Mouse (Mus musculus): ENCODE measurements around the gene Hdac9. TPM values are rescaled to one million over a fixed set of nuclear protein-coding genes. Genes with fewer than 3 reads are reported as not detected.
"Not testable (repeated sequence)": the region's sequence is repeated elsewhere in the genome, so short reads cannot be mapped to it uniquely, and the experiment has no call there.

Hdac9 gene
- polyA plus RNA-seq, 1 experiment from 2014 or later: 1.6 TPM

- H3K27ac ChIP-seq (ENCODE audit: low read length); H3K9ac ChIP-seq (ENCODE audit: low read depth, low read length); H3K4me1 ChIP-seq (ENCODE audit: control insufficient read depth, low read depth, low read length); H3K4me3 ChIP-seq (ENCODE audit: low read depth, low read length); H3K36me3 ChIP-seq (ENCODE audit: control insufficient read depth, insufficient read depth); H3K4me2 ChIP-seq (ENCODE audit: low read depth, low read length); H3K9me3 ChIP-seq (replicated peaks; ENCODE audit: control insufficient read depth, low read length); ATAC-seq (ENCODE audit: low read depth); H3K27me3 ChIP-seq (ENCODE audit: control insufficient read depth, insufficient read depth, low read depth, low read length): not testable (repeated sequence)
- 77% methylated on average over 1 of the region's 1 CpGs for WGBS (ENCODE audit: insufficient replicate concordance)
Measured at GRCm38 (mm10) chr12:34444724-34445123, 472.2 kb downstream of the Hdac9 start.

DNA sequence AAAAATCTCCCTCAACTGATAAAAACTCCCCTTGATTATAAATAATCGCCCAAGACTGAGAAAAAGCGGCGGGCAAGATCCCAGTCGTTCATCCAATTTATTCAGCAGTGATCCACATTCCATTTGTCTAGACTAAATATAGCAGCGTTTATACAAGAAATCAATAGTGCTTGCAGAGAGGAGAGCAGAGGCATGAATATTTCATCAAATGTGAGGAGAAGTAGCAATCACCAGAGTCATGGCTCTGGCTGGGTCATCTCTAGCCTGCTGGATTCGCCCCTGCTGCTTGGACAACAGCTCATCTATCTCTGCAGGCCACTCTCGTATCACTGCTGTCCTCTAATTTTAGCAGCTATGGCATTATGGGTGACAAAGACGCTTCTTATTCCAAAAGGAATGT is 476.0 kb downstream of the Hdac9 start:
- WGBS (ENCODE audit: insufficient replicate concordance): 45% methylated on average over 8 of the region's 8 CpGs
- Histone ChIP-seq H3K27ac (ENCODE audit: low read length) (no peak overlapping the region), H3K9ac (ENCODE audit: low read depth, low read length) (no peak overlapping the region), H3K4me3 (ENCODE audit: low read depth, low read length) (no peak overlapping the region), H3K36me3 (ENCODE audit: control insufficient read depth, insufficient read depth) (no peaks in the 10 kb centered on the region), H3K27me3 (ENCODE audit: control insufficient read depth, insufficient read depth, low read depth, low read length) (no peaks in the 10 kb centered on the region), H3K4me1 (ENCODE audit: control insufficient read depth, low read depth, low read length) (no peaks in the 10 kb centered on the region), H3K4me2 (ENCODE audit: low read depth, low read length) (no peak overlapping the region), H3K9me3 (replicated peaks; ENCODE audit: control insufficient read depth, low read length) (no peaks in the 10 kb centered on the region)
- no peak for ATAC-seq (ENCODE audit: low read depth)

GRCm38 (mm10) chr12:34432919-34433318 is 484.0 kb downstream of the Hdac9 start:
- WGBS (ENCODE audit: insufficient replicate concordance): 14% methylated on average over 6 of the region's 6 CpGs
- Histone ChIP-seq H3K4me3 (ENCODE audit: low read depth, low read length) (no peak overlapping the region), H3K9ac (ENCODE audit: low read depth, low read length) (no peak overlapping the region), H3K36me3 (ENCODE audit: control insufficient read depth, insufficient read depth) (no peaks in the 10 kb centered on the region), H3K4me2 (ENCODE audit: low read depth, low read length) (no peak overlapping the region), H3K9me3 (replicated peaks; ENCODE audit: control insufficient read depth, low read length) (no peaks in the 10 kb centered on the region), H3K4me1 (ENCODE audit: control insufficient read depth, low read depth, low read length) (no peaks in the 10 kb centered on the region), H3K27ac (ENCODE audit: low read length) (no peak overlapping the region), H3K27me3 (ENCODE audit: control insufficient read depth, insufficient read depth, low read depth, low read length) (no peaks in the 10 kb centered on the region)
- no peak for ATAC-seq (ENCODE audit: low read depth)

GRCm38 (mm10) chr12:34432461-34432860 is 484.4 kb downstream of the Hdac9 start:
- no peak overlapping the region for H3K4me3 ChIP-seq (ENCODE audit: low read depth, low read length)
- no peak for ATAC-seq (ENCODE audit: low read depth)
- H3K9ac ChIP-seq (ENCODE audit: low read depth, low read length): no peak overlapping the region
- no peak overlapping the region for H3K27ac ChIP-seq (ENCODE audit: low read length)
- H3K4me2 ChIP-seq (ENCODE audit: low read depth, low read length): no peak overlapping the region
- no peaks in the 10 kb centered on the region for H3K36me3 ChIP-seq (ENCODE audit: control insufficient read depth, insufficient read depth)
- no peaks in the 10 kb centered on the region for H3K9me3 ChIP-seq (replicated peaks; ENCODE audit: control insufficient read depth, low read length)
- H3K27me3 ChIP-seq (ENCODE audit: control insufficient read depth, insufficient read depth, low read depth, low read length): no peaks in the 10 kb centered on the region
- H3K4me1 ChIP-seq (ENCODE audit: control insufficient read depth, low read depth, low read length): no peaks in the 10 kb centered on the region
- 31% methylated on average over 5 of the region's 5 CpGs for WGBS (ENCODE audit: insufficient replicate concordance)

DNA sequence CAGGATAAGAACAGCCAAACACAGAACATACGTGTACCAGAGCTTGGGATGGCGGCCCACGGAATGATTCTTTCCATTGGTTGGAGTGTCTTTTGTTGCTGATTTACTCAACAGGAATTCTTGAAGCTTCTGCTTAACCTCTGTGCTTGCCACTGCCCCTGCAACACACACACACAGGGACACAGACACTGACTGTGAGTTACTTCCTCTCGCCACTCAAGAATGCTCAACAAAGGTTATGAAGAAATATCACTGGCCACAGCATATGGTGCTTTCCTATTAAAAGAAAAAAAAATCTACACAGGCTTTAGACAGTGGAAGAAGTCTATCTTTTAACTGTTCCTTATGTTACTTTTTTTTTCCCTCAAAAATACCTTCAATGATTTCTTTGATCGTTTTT is 485.1 kb downstream of the Hdac9 start:
- ATAC-seq (ENCODE audit: low read depth): no peak
- 51% methylated on average over 5 of the region's 5 CpGs for WGBS (ENCODE audit: insufficient replicate concordance)
- no peak overlapping the region for H3K27ac ChIP-seq (ENCODE audit: low read length)
- no peak overlapping the region for H3K4me3 ChIP-seq (ENCODE audit: low read depth, low read length)
- no peaks in the 10 kb centered on the region for H3K9me3 ChIP-seq (replicated peaks; ENCODE audit: control insufficient read depth, low read length)
- H3K4me1 ChIP-seq (ENCODE audit: control insufficient read depth, low read depth, low read length): no peaks in the 10 kb centered on the region
- H3K4me2 ChIP-seq (ENCODE audit: low read depth, low read length): no peak overlapping the region
- H3K9ac ChIP-seq (ENCODE audit: low read depth, low read length): no peak overlapping the region
- no peaks in the 10 kb centered on the region for H3K36me3 ChIP-seq (ENCODE audit: control insufficient read depth, insufficient read depth)
- H3K27me3 ChIP-seq (ENCODE audit: control insufficient read depth, insufficient read depth, low read depth, low read length): no peaks in the 10 kb centered on the region

DNA sequence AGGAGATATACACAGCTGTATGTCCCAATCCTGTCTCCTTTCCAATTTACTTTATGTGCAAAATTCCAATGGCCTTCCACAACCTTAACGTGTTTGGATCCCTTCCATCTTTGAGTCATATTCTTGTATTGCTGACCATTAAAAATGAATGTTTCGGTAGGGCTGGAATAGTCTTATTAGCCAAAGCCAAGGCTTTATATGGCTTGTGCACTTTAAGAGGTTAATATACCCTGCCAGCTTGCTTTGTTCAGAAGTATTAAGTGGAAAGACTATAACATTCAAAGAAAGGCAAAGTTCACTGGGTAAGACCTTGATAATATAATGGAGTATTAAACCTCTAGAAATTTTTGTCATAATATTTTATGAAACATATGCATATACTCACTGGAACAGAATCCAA is 491.4 kb downstream of the Hdac9 start:
- Histone ChIP-seq H3K36me3 (ENCODE audit: control insufficient read depth, insufficient read depth) (no peaks in the 10 kb centered on the region), H3K4me3 (ENCODE audit: low read depth, low read length) (no peak overlapping the region), H3K27ac (ENCODE audit: low read length) (no peak overlapping the region), H3K4me2 (ENCODE audit: low read depth, low read length) (no peak overlapping the region), H3K27me3 (ENCODE audit: control insufficient read depth, insufficient read depth, low read depth, low read length) (no peaks in the 10 kb centered on the region), H3K4me1 (ENCODE audit: control insufficient read depth, low read depth, low read length) (no peaks in the 10 kb centered on the region), H3K9ac (ENCODE audit: low read depth, low read length) (no peak overlapping the region), H3K9me3 (replicated peaks; ENCODE audit: control insufficient read depth, low read length) (no peaks in the 10 kb centered on the region)
- no peak for ATAC-seq (ENCODE audit: low read depth)
- 55% methylated on average over 2 of the region's 2 CpGs for WGBS (ENCODE audit: insufficient replicate concordance)

DNA sequence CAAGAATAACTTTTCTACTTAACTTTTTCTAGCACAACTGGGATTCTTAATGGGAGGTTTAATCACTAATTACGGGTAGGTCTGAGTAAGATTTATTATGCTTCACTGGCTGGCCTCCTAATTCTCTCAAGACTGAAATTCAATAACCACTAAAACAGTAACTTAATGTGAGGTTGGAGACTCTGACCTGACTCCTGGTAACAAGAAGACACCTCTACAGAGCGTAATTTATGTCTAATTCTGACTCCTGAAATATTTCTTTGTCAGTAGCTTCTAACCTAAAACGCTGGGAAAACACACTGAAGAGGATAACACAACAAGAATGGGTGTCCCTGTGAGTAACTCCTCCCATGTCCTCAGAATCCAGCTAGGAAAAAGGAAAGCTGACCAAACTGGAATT is 508.8 kb downstream of the Hdac9 start:
- Histone ChIP-seq H3K27ac (ENCODE audit: low read length) (no peak overlapping the region), H3K9ac (ENCODE audit: low read depth, low read length) (no peak overlapping the region), H3K4me3 (ENCODE audit: low read depth, low read length) (no peak overlapping the region), H3K27me3 (ENCODE audit: control insufficient read depth, insufficient read depth, low read depth, low read length) (no peaks in the 10 kb centered on the region), H3K36me3 (ENCODE audit: control insufficient read depth, insufficient read depth) (no peaks in the 10 kb centered on the region), H3K4me1 (ENCODE audit: control insufficient read depth, low read depth, low read length) (no peaks in the 10 kb centered on the region), H3K9me3 (replicated peaks; ENCODE audit: control insufficient read depth, low read length) (no peaks in the 10 kb centered on the region), H3K4me2 (ENCODE audit: low read depth, low read length) (no peak overlapping the region)
- ATAC-seq (ENCODE audit: low read depth): no peak
- WGBS (ENCODE audit: insufficient replicate concordance): 52% methylated on average over 3 of the region's 3 CpGs

- H3K27ac ChIP-seq (ENCODE audit: low read length): no peak overlapping the region
- no peak for ATAC-seq (ENCODE audit: low read depth)
- no peaks in the 10 kb centered on the region for H3K27me3 ChIP-seq (ENCODE audit: control insufficient read depth, insufficient read depth, low read depth, low read length)
- 54% methylated on average over 3 of the region's 3 CpGs for WGBS (ENCODE audit: insufficient replicate concordance)
- no peaks in the 10 kb centered on the region for H3K9me3 ChIP-seq (replicated peaks; ENCODE audit: control insufficient read depth, low read length)
- no peak overlapping the region for H3K4me2 ChIP-seq (ENCODE audit: low read depth, low read length)
- no peak overlapping the region for H3K4me3 ChIP-seq (ENCODE audit: low read depth, low read length)
- H3K9ac ChIP-seq (ENCODE audit: low read depth, low read length): no peak overlapping the region
- H3K36me3 ChIP-seq (ENCODE audit: control insufficient read depth, insufficient read depth): no peaks in the 10 kb centered on the region
- no peaks in the 10 kb centered on the region for H3K4me1 ChIP-seq (ENCODE audit: control insufficient read depth, low read depth, low read length)
Measured at GRCm38 (mm10) chr12:34407143-34407542, 509.8 kb downstream of the Hdac9 start.

- no peak overlapping the region for H3K27ac ChIP-seq (ENCODE audit: low read length)
- H3K27me3 ChIP-seq (ENCODE audit: control insufficient read depth, insufficient read depth, low read depth, low read length): no peaks in the 10 kb centered on the region
- no peak overlapping the region for H3K4me3 ChIP-seq (ENCODE audit: low read depth, low read length)
- H3K4me1 ChIP-seq (ENCODE audit: control insufficient read depth, low read depth, low read length): no peaks in the 10 kb centered on the region
- no peak overlapping the region for H3K9ac ChIP-seq (ENCODE audit: low read depth, low read length)
- no peak overlapping the region for H3K4me2 ChIP-seq (ENCODE audit: low read depth, low read length)
- WGBS (ENCODE audit: insufficient replicate concordance): 61% methylated on average over 7 of the region's 7 CpGs
- H3K36me3 ChIP-seq (ENCODE audit: control insufficient read depth, insufficient read depth): no peaks in the 10 kb centered on the region
- H3K9me3 ChIP-seq (replicated peaks; ENCODE audit: control insufficient read depth, low read length): no peaks in the 10 kb centered on the region
- ATAC-seq (ENCODE audit: low read depth): no peak
Measured at GRCm38 (mm10) chr12:34402065-34402464, 514.8 kb downstream of the Hdac9 start.

DNA sequence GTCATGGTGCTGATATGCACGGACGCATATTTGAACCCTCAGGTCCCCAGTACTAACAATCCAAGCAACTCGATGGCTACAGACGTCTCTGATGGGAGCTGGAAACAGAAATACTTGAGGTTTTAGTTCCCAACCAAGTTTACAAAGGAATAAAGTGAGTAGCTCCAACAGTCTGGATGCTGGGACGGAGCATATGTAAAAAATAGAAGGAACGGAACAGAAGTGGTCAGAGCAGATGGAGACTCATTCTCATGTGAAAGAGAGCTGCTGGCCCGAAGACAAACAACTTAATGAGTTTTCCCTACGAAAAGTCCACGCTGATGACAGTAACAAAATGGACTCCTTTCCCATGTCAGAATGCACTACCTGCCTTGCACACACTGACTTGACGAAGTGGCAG is 518.3 kb downstream of the Hdac9 start:
- no peak overlapping the region for H3K4me2 ChIP-seq (ENCODE audit: low read depth, low read length)
- 73% methylated on average over 10 of the region's 10 CpGs for WGBS (ENCODE audit: insufficient replicate concordance)
- no peaks in the 10 kb centered on the region for H3K36me3 ChIP-seq (ENCODE audit: control insufficient read depth, insufficient read depth)
- H3K9me3 ChIP-seq (replicated peaks; ENCODE audit: control insufficient read depth, low read length): no peaks in the 10 kb centered on the region
- no peak overlapping the region for H3K9ac ChIP-seq (ENCODE audit: low read depth, low read length)
- no peaks in the 10 kb centered on the region for H3K27me3 ChIP-seq (ENCODE audit: control insufficient read depth, insufficient read depth, low read depth, low read length)
- no peak overlapping the region for H3K4me3 ChIP-seq (ENCODE audit: low read depth, low read length)
- H3K4me1 ChIP-seq (ENCODE audit: control insufficient read depth, low read depth, low read length): no peaks in the 10 kb centered on the region
- no peak overlapping the region for H3K27ac ChIP-seq (ENCODE audit: low read length)
- ATAC-seq (ENCODE audit: low read depth): no peak

All from liver, embryonic 16.5 days (tissue).